Comparison of ENCODE assay signal across 17 mouse cellular contexts in genomic region chr12:98023655-98024054, GRCm38 (mm10).
DNase-seq lines count a peak whose midpoint lies in the region; ATAC-seq lines count a peak whose summit lies in the region.
"Had no signal": no experiment of that assay in that cellular context is flagged by ENCODE, and none has a peak within 500 bp of the region (broad histone marks: within the 10 kb centered on the region; RNA-seq: fewer than 3 reads in every experiment).

No protein-coding gene starts in this region.

- no peaks in the 10 kb centered on the region for H3K27me3 ChIP-seq in heart, embryonic 10.5 days (ENCODE audit: insufficient read depth, poor library complexity, severe bottlenecking)
- no peaks in the 10 kb centered on the region for H3K27me3 ChIP-seq in neural tube, embryonic 15.5 days (replicated peaks)
- H3K27me3 ChIP-seq: heart, embryonic 15.5 days; megakaryocyte, embryonic 14.5 days; neural tube, embryonic 12.5 days had no signal

- no peak overlapping the region for H3K4me2 ChIP-seq in neural tube, embryonic 15.5 days
- H3K4me2 ChIP-seq: heart, embryonic 15.5 days; neural tube, embryonic 12.5 days had no signal

- H3K4me1 ChIP-seq in heart, embryonic 10.5 days = no peaks in the 10 kb centered on the region
- no peaks in the 10 kb centered on the region for H3K4me1 ChIP-seq in neural tube, embryonic 15.5 days
- H3K4me1 ChIP-seq: heart, embryonic 15.5 days; neural tube, embryonic 12.5 days had no signal

- H3K36me3 ChIP-seq in heart, embryonic 10.5 days = no peaks in the 10 kb centered on the region
- no peaks in the 10 kb centered on the region for H3K36me3 ChIP-seq in neural tube, embryonic 15.5 days
- H3K36me3 ChIP-seq: G1E; heart, embryonic 15.5 days; neural tube, embryonic 12.5 days had no signal

- H3K9ac ChIP-seq in neural tube, embryonic 15.5 days (replicated peaks) = no peak overlapping the region
- H3K9ac ChIP-seq: heart, embryonic 15.5 days; neural tube, embryonic 12.5 days had no signal

- H3K4me3 ChIP-seq in heart, embryonic 10.5 days = no peak overlapping the region
- no peak overlapping the region for H3K4me3 ChIP-seq in neural tube, embryonic 15.5 days (replicated peaks)
- H3K4me3 ChIP-seq: erythroblast, embryonic 14.5 days; heart, embryonic 15.5 days; megakaryocyte, embryonic 14.5 days; neural tube, embryonic 12.5 days had no signal

- WGBS in heart, embryonic 10.5 days = 87% methylated on average over 6 of the region's 6 CpGs
- 48% methylated on average over 6 of the region's 6 CpGs for WGBS in neural tube, embryonic 15.5 days

- peak; percentile 20 to 38 for DNase-seq in heart, adult 18-20 months
- no peak for DNase-seq in heart, embryonic 10.5 days (ENCODE audit: low spot score)
- DNase-seq in neural tube, embryonic 10.5 days (ENCODE audit: extremely low spot score, low spot score) = no peak
- peak; percentile 36 to 78 for DNase-seq in layer of hippocampus, postnatal 14 days (ENCODE audit: low spot score in 2 of 2)
- DNase-seq in left cerebral cortex, adult 8-10 months (ENCODE audit: low spot score in 2 of 2) = no peak
- no peak for DNase-seq in spleen, postnatal 14 days (ENCODE audit: low spot score in 2 of 2)
- DNase-seq: adrenal gland, postnatal 36 days; B cell, adult 2 months; cerebellum, adult 18-20 months; kidney, postnatal 14 days had no signal

- H3K9me3 ChIP-seq in heart, embryonic 10.5 days = no peaks in the 10 kb centered on the region
- no peaks in the 10 kb centered on the region for H3K9me3 ChIP-seq in neural tube, embryonic 15.5 days (replicated peaks)
- H3K9me3 ChIP-seq: heart, embryonic 15.5 days; neural tube, embryonic 12.5 days had no signal

- H3K27ac ChIP-seq in heart, embryonic 10.5 days = no peak overlapping the region
- 0 out of 2 replicates have a peak overlapping the region, but pooled peaks have one; percentile 4 for H3K27ac ChIP-seq in neural tube, embryonic 15.5 days (replicated peaks)
- H3K27ac ChIP-seq: heart, embryonic 15.5 days; neural tube, embryonic 12.5 days had no signal

- ATAC-seq in neural tube, embryonic 15.5 days (ENCODE audit: low FRiP score) = no peak
- no peak for ATAC-seq in activated CD4-positive, CD25-positive, alpha-beta regulatory T cell, adult 4 months

Comparison
In these comparisons a context has a peak if more than half of its experiments do, and no peak if none do; other contexts are left out.
1. DNase-seq: peak in heart, adult 18-20 months (2 of 2) and layer of hippocampus, postnatal 14 days (2 of 2); none in heart, embryonic 10.5 days (single experiment), neural tube, embryonic 10.5 days (single experiment), left cerebral cortex, adult 8-10 months (0 of 2) and spleen, postnatal 14 days (0 of 2).